Mouse (Mus musculus) heart, embryonic 11.5 days (tissue): Measurements from ENCODE around the gene Ttll5. TPM values are rescaled to one million over a fixed set of nuclear protein-coding genes. Genes with fewer than 3 reads are reported as not detected.

ENCODE experiments used
- ATAC-seq: fragments of 200-750 bp; cut with Nextera tagmentation; replicated peaks from 2 replicates; pipeline ENCODE4 v1.8.0; 2017; ENCODE audit warnings: moderate library complexity; ENCODE audit not compliant: insufficient number of reproducible peaks, low FRiP score, low TSS enrichment
- H3K27ac ChIP-seq: fragments of 300-500 bp; sonication (generic); 2 replicates; pipeline ENCODE4 v1.5.1; 2014; ENCODE audit warnings: mild to moderate bottlenecking, low read depth, low read length
- H3K27me3 ChIP-seq: fragments of 300-500 bp; sonication (generic); 2 replicates; pipeline ENCODE4 v1.6.1; 2014; ENCODE audit warnings: mild to moderate bottlenecking, low read length, mixed read lengths; ENCODE audit not compliant: control insufficient read depth, insufficient read depth
- H3K36me3 ChIP-seq: fragments of 300-500 bp; sonication (generic); 2 replicates; pipeline ENCODE4 v1.6.1; 2014; ENCODE audit warnings: mild to moderate bottlenecking, low read length, moderate library complexity, mixed read lengths; ENCODE audit not compliant: control insufficient read depth, insufficient read depth
- H3K4me1 ChIP-seq: fragments of 300-500 bp; sonication (generic); 2 replicates; pipeline ENCODE4 v1.6.1; 2014; ENCODE audit warnings: low read length; ENCODE audit not compliant: control insufficient read depth, insufficient read depth
- H3K4me2 ChIP-seq: fragments of 300-500 bp; sonication (generic); 2 replicates; pipeline ENCODE4 v1.6.1; 2014; ENCODE audit warnings: mild to moderate bottlenecking, moderate library complexity
- H3K4me3 ChIP-seq: fragments of 300-500 bp; sonication (generic); 2 replicates; pipeline ENCODE4 v1.5.1; 2014; ENCODE audit warnings: low read depth, low read length
- H3K9ac ChIP-seq: fragments of 300-500 bp; sonication (generic); 2 replicates; pipeline ENCODE4 v1.6.1; 2014; ENCODE audit warnings: mild to moderate bottlenecking, low read depth, low read length, moderate library complexity
- H3K9me3 ChIP-seq: fragments of 300-500 bp; sonication (generic); replicated peaks from 2 replicates; pipeline ENCODE4 v1.6.1; 2016; ENCODE audit warnings: low read length; ENCODE audit not compliant: control insufficient read depth
- WGBS: fragments of 180-500 bp; shearing (Covaris S2); extraction: QIAGEN DNeasy Blood & Tissue Kit; methylation state at CpG from one replicate; pipeline ENCODE4 v1.1.7; 2014; ENCODE audit not compliant: insufficient replicate concordance; 5-methylcytosine and 5-hydroxymethylcytosine counted together
- polyA plus RNA-seq: library from polyadenylated mRNA; unstranded; fragments of >200 nt; fragmentation: Nextera tagmentation; extraction: Ambion mirVana; gene quantifications from 2 replicates; pipeline ENCODE4 v1.2.1, GENCODE M21; 2014

The Ttll5 gene
- polyA plus RNA-seq, 1 experiment from 2014 or later: 16.2 TPM

DNA sequence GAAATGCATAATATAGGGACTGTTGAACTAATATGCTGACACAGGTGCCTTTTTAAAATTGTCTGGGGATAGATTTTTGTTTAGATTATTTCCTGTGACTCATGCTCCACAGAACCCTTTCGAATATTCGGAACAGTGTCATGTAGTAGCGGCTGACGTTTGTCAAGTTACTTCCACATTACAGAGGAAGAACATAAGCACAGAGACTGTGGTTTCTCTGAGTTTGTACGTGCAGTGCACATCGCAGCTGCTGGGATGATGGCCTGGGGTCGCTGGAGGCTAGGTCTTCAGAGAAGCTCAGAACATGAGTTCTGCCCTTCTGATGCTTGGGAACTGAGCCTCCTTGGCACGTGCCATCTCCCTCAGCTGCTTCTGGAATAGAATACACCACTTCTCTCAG, 222.9 kb downstream of the Ttll5 start:
- WGBS: 83% methylated on average over 8 of the region's 8 CpGs
- Histone ChIP-seq H3K36me3 (peaks cover 4% of the 10 kb centered on the region; the same call in 1 of the 2 replicates), H3K9me3 (peaks cover 3% of the 10 kb centered on the region; the same call in 1 of the 2 replicates), H3K9ac (no peak overlapping the region), H3K27ac (no peak overlapping the region), H3K4me2 (no peak overlapping the region), H3K4me3 (no peak overlapping the region), H3K27me3 (no peaks in the 10 kb centered on the region), H3K4me1 (no peaks in the 10 kb centered on the region)
- ATAC-seq: no peak

DNA sequence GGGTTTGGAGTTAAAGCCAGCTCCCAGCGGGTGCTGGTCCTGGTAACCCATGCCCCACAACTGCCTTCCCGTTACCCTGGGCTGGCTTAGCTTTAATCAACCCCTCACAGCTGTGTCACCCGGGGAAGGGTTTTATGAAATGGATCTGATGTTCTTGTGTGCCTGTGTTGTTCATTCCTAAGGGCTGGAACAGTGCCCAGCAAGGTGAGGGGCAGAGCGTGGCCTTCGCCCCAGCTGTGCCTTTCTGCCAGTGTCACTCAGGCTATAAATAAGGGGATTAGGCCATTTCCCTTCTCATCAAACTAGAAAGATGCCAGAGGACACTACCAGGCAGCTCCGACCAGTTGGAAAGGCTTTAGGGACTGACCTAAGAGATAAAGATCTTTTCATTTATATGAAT, 225.4 kb downstream of the Ttll5 start:
- 76% methylated on average over 6 of the region's 6 CpGs for WGBS
- Histone ChIP-seq H3K27ac (no peak overlapping the region), H3K27me3 (no peaks in the 10 kb centered on the region), H3K36me3 (no peaks in the 10 kb centered on the region), H3K4me3 (no peak overlapping the region), H3K9ac (no peak overlapping the region), H3K9me3 (no peaks in the 10 kb centered on the region), H3K4me2 (no peak overlapping the region), H3K4me1 (no peaks in the 10 kb centered on the region)
- no peak for ATAC-seq

DNA sequence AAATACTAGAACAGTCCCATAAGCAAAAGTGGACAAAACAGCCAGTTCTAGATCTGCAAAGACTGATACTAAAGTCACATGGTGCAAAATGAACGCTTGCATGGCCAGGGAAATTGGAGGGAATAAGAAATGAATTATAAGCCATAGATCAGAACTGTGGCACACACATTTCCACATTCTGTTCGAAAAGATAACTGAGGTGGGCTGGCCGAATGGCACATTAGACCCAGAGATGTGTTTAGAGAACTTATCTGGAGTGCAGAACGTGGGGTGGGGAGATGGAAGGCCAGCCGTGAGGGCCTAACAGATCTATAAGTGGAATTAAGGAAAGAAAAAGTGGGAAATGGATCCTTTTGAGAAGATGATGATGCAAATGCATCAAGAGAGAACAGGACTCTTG, 227.0 kb downstream of the Ttll5 start:
- no peak for ATAC-seq
- no peak overlapping the region for H3K4me2 ChIP-seq
- no peaks in the 10 kb centered on the region for H3K4me1 ChIP-seq
- H3K27ac ChIP-seq: no peak overlapping the region
- no peak overlapping the region for H3K4me3 ChIP-seq
- H3K36me3 ChIP-seq: 0 out of 2 replicates have a peak, but pooled peaks cover 2% of the 10 kb centered on the region
- 82% methylated on average over 5 of the region's 5 CpGs for WGBS
- H3K27me3 ChIP-seq: no peaks in the 10 kb centered on the region
- no peak overlapping the region for H3K9ac ChIP-seq
- H3K9me3 ChIP-seq: no peaks in the 10 kb centered on the region

DNA sequence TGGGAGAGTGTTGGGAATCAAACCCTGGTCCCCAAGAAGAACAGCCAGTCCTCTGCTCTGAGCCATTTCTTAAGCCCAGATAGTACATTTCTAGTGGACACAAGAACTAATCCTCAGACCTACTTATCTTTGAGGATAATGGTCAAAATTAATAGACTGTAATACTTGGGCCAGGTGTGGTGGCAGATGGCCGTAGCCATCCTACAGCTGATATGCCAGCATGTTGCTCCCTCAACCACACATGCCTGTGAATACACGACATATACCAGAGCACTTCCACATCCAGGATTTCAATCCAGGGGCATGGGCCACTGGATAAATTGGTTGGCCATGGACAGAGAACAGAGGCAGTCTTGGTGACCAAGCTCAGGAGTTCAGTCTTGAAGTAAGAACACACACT, 230.8 kb downstream of the Ttll5 start:
- no peaks in the 10 kb centered on the region for H3K4me1 ChIP-seq
- H3K4me3 ChIP-seq: no peak overlapping the region
- no peak overlapping the region for H3K4me2 ChIP-seq
- H3K9ac ChIP-seq: no peak overlapping the region
- H3K36me3 ChIP-seq: 0 out of 2 replicates have a peak, but pooled peaks cover 3% of the 10 kb centered on the region
- H3K27me3 ChIP-seq: no peaks in the 10 kb centered on the region
- no peaks in the 10 kb centered on the region for H3K9me3 ChIP-seq
- H3K27ac ChIP-seq: no peak overlapping the region
- no peak for ATAC-seq
- 93% methylated on average over 2 of the region's 2 CpGs for WGBS

DNA sequence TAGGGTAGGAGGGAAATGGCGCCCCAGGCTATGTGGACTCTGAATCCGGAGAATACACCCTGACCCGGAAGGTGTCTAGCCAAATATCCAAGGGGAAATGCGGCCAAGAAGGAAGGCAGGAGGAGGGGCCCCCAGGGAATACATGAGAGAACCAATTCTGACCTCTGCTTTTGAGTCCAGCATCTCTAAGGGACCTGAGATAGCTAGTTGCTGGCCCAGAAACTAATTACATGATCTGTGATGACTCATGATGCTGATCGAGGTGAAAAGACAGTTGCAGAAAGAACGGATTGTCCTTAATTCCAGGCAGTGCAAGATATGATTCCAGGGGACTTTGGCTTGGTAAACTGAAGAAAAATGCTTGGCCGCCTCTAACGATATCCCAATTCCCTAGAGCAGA, 232.5 kb downstream of the Ttll5 start:
- ATAC-seq: no peak
- Histone ChIP-seq H3K9me3 (no peaks in the 10 kb centered on the region), H3K4me1 (no peaks in the 10 kb centered on the region), H3K27ac (no peak overlapping the region), H3K9ac (no peak overlapping the region), H3K27me3 (no peaks in the 10 kb centered on the region), H3K4me3 (no peak overlapping the region), H3K36me3 (0 out of 2 replicates have a peak, but pooled peaks cover 3% of the 10 kb centered on the region), H3K4me2 (no peak overlapping the region)
- 83% methylated on average over 8 of the region's 8 CpGs for WGBS

DNA sequence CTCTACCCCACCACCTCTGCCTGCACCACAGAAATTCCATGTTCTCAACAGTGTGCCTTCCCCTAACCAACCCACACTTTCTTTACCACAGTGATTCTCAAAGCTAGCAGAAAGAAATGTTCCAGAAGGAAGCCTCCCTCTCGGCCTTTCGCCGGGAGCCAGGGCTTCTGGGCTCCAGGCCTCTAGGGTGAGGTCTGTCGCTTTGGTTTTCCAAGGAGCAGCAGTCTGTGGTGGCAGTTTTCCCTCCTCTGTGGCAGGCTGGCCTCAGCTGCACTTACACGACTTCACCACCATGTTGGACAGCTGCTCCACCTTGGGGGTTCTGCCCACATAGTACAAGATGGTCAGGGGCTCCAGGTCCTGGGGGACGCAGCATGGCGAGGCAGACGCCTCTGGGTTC, 233.1 kb downstream of the Ttll5 start:
- no peaks in the 10 kb centered on the region for H3K27me3 ChIP-seq
- H3K4me2 ChIP-seq: no peak overlapping the region
- H3K4me3 ChIP-seq: no peak overlapping the region
- H3K9me3 ChIP-seq: no peaks in the 10 kb centered on the region
- WGBS: 81% methylated on average over 8 of the region's 8 CpGs
- H3K36me3 ChIP-seq: 0 out of 2 replicates have a peak, but pooled peaks cover 3% of the 10 kb centered on the region
- H3K4me1 ChIP-seq: no peaks in the 10 kb centered on the region
- no peak overlapping the region for H3K27ac ChIP-seq
- H3K9ac ChIP-seq: no peak overlapping the region
- no peak for ATAC-seq

DNA sequence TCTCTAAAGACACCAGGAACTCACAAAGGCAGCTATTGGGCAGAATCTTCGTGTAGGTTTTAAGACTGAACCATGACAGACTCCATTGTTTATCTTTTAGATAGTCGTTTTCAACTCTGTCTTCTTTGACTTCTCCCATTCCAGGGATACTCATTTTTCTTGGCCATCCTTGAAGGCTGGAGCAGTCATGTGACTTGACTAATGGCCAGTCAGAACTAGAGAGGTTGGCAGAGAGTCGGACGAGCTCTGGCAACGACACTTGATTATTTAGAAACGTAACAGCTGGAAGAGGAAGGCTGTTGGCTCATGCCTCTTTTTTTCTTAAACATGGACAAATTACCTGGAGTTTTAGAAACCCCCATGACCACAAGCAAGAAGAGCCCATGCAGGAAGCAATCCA, 234.9 kb downstream of the Ttll5 start:
- Histone ChIP-seq H3K9me3 (no peaks in the 10 kb centered on the region), H3K9ac (no peak overlapping the region), H3K4me2 (no peak overlapping the region), H3K36me3 (0 out of 2 replicates have a peak, but pooled peaks cover 3% of the 10 kb centered on the region), H3K4me3 (no peak overlapping the region), H3K4me1 (no peaks in the 10 kb centered on the region), H3K27me3 (no peaks in the 10 kb centered on the region), H3K27ac (no peak overlapping the region)
- no peak for ATAC-seq
- WGBS: 73% methylated on average over 6 of the region's 6 CpGs

DNA sequence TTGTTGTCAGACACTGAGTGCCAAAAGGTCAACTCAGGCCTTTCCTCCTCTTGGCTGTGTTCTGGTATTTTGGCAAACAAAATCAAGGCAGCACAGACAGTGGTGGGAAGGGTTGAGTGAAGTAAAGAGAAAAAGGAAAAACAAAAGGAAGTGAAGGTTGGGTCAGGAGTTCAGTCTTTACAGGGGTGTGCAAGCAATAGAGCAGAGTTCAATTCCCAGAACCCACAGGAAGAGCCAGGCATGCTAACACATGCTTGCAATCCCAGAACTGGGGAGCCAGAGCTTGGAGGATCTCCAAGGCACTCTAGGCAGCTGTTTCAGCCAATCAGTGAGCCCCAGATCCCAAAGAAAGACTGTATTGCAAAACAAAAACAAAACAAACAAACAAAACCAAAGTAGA, 240.3 kb downstream of the Ttll5 start:
- H3K36me3 ChIP-seq: no peaks in the 10 kb centered on the region; the same call in 1 of the 2 replicates
- H3K9ac ChIP-seq: no peak overlapping the region
- no peak overlapping the region for H3K4me3 ChIP-seq
- no peak overlapping the region for H3K4me2 ChIP-seq
- H3K27ac ChIP-seq: no peak overlapping the region
- no peak for ATAC-seq
- H3K4me1 ChIP-seq: no peaks in the 10 kb centered on the region
- H3K9me3 ChIP-seq: no peaks in the 10 kb centered on the region
- H3K27me3 ChIP-seq: no peaks in the 10 kb centered on the region

DNA sequence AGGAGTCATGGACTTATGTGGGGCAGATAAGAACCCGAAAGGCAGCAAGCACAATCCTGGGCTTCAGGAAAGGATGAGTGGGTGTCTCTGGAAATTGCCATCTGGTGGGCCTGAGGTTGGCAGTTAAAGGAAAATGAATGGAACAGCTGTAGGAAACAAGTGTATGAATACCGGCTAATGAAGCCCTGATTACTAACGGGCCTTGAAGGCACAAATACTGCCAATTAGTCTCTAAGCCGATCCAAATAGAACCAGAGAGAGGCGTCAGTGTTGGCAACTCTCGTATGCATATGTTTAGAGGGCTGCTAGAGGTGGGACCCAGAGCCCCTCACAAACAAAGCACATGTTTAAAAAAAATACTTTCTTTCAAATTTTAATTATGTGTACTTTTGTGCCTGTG, 247.0 kb downstream of the Ttll5 start:
- Histone ChIP-seq H3K4me3 (no peak overlapping the region), H3K4me1 (no peaks in the 10 kb centered on the region; the same call in 1 of the 2 replicates), H3K27me3 (peaks cover 2% of the 10 kb centered on the region; the same call in 1 of the 2 replicates), H3K9ac (no peak overlapping the region), H3K4me2 (no peak overlapping the region), H3K36me3 (no peaks in the 10 kb centered on the region; the same call in 1 of the 2 replicates), H3K9me3 (no peaks in the 10 kb centered on the region), H3K27ac (no peak overlapping the region)
- 84% methylated on average over 6 of the region's 6 CpGs for WGBS
- ATAC-seq: no peak
